Mouse (Mus musculus) embryo, embryonic 10.5 days (tissue): Measurements from ENCODE around the gene Cfap54.

Source experiments
- DNase-seq: peaks from one replicate; pipeline ENCODE4 v3.0.0-alpha.2; 2015; ENCODE audit warnings: low spot score

Cfap54 gene

DNA sequence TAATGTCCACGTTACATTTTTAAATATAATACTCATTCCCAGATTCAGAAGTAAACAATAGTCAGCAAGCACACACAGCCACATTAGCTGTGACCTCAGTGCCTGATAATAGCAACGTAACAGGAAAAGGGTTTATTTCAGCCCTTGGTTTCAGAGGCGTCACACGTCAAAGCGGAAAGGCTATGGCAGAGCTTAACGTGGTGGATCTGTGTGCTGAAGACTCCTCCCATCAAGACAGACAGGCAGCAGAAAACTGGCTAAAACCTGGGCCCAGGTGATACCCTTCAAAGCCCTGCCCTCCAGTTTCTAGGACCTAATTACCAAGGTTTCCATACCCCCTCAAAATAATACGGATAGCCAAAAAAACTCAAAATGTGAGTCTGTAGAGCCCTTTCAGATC lies 16.0 kb upstream of the Cfap54 start:
- no peak for DNase-seq

DNA sequence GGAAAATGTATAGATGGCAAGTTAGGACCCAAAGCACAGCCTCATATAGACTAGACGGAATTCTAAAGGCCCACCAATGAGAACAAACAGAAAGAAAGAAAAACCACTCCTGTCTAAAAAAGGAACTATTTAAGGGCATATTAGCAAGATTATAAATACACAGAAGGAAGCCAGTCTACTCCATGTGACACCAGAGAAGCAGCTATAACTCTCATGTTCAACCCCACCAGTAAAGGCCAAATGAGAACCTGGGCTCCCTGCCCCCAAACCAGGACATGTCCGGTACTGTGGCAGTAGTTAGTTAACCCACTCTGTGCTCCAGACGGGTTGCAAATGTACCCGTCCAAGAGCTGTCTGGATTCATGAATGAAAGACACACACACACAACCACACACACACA lies 14.4 kb upstream of the Cfap54 start:
- no peak for DNase-seq

DNA sequence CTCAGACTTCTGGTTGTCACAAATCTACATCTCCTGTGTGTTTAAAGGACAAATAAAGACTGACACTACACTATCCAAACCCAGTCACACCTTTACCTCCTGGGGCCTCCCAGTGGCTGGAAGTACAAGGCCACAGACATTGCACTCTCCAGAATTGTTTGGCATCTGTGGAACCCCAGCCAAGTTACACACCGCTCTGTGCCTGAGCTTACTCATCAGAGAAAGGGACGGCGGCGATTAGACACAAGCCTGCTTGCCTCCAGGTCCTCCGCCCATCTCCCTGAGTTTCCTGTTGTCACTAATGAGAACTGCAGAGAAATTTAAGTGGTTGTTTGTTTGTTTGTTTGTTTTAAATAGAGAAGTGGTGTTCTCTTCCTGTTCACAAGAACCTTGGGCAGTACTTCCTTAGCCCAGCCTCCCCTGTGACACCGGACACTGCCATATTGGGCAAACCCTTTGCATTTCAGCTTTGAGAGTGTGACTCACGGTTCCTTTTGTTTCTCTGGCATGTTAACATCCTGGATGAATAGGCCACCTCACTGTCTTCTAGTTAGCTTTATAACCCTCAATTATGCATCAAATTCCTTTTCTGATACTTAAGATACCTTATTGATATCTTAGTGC lies 13.7 kb upstream of the Cfap54 start:
- DNase-seq = no peak

DNA sequence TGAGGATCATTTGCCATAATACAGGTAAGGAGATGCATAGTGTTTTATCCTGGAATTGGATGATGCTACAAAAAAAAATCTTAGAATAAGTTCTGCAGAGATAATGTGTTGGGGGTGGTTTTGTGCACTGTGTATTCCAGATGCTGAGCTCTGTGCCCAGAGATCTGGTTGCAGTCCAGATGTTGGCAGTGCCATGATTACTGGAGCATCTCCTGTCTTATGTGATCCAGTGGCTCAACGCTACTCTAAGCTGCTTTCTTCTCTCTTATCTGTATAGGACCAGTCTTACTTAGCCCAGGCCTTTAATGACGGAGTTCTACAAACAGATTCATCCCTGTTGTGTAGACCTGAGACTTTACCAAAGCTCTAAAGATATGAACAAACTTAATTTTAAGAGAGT lies 10.5 kb upstream of the Cfap54 start:
- DNase-seq = no peak

DNA sequence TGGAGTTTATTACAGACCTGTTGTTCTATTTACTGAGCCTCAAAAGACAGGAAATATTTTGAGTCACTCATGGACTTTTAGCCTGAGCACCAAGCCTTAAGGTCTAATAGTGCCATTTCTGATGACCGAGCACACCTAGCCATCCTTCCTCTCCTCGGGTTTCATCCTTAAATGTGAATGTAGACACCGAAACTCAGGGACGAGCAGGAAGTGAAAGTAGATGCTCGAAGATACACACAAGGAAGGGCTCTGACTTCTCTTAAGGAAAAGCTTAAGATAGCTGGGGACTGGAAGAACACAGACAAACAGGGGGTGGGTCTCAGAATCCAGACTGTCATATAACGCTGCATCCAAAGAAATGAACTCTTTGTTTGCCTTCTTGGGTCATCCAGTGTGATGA lies 8.8 kb upstream of the Cfap54 start:
- no peak for DNase-seq

DNA sequence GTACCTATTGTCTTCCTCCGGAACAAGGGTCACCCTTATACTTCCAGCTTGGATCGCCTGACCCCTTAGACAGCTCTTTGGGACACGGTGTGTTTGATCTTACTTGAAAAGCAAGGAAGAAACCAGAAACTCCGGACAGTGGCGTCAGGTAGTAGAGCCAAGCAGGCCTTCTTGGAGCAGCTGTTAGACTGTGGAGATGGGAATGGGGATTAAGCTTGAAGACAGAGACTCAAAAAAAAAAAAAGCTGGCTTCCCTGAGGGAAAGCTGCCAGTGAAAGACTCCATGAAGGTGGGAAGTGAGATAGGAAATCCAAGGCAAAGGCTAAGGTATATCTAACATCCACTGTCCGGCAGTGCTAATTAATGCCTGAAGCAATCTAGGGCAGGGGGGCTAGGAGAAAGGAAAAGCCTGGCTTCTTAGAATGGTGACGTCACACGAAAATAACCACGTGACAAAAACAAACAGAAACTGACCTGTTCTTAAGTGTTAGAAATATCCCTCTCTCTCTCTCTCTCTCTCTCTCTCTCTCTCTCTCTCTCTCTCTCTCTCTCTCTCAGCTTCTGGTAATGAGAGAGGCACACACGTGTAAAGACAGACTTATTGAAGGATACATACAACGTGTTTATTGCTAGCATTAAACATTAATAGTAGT lies 7.1 kb upstream of the Cfap54 start:
- no peak for DNase-seq

DNA sequence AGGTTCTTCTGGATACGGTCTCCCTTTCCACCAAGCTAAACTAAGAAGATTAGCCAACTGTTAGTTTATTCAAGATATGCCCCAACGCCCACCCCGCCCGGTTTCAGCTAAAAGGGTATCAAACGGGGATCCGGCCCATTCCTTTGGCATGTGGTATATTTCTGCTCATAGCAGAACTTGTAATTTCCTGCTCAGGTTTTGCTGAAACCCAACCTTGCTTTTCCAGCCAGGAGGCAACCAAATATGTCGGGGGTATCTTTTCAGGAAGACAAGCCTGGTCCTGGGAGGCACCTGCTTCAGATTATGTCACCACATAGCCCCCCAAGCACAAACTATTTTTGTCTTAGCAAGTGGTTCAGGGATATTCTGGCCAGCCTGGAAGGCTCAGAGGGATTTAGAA lies 6.1 kb upstream of the Cfap54 start:
- no peak for DNase-seq

DNA sequence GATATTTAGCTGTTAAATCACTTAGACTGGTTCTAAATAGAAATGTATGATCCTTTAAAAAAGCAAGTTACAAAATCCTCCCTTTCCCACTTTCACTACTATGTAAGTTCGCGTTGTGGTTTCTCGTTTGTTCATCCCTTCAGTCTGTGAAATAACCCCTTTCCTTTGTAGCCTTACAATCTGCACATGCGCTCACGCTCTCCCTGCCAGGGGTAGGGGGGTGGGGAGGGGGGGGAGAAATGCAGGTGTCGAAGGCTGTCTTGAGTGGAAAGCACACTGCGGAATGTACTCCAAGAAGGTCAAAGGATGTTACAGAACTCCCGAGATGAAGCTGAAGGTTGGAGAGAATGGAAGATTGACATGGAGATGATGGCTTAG lies 2.5 kb upstream of the Cfap54 start:
- no peak for DNase-seq

DNA sequence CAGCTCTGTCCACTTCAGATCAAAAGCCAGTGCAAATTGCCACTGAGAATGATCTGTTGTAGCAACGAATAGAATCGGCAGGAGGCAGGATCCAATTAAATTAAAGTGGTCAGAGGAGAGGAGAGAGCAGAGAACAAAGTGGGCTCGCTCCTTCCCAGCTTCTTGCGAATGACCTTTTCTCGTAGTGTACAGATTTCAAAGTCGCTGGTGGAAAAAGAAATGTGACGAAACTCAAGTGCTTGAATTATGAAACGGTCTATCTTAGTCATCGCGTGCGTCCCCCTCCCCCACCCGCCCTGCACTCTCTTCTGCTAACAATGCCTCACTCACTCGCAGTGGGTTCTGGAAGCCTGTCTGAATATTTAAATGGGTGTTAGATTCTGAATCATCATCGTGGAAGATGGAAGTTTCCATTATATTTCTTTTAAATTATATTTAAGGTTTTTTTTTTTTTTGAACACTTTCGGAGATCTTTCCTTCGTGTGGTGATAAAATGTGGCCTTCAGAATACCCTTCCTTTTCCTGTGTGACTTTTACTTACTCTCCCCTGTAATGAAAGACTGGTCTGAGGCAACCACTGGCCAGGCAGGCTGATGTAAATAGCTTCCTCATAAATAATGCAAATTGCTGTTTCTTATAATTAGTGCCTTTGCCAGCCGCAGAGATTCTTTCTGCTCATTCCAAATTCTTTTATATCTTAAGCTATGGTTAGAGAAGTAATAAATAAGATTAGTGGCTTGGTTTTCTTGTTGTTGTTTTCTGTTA lies 2.0 kb upstream of the Cfap54 start:
- DNase-seq = peak; percentile 66

DNA sequence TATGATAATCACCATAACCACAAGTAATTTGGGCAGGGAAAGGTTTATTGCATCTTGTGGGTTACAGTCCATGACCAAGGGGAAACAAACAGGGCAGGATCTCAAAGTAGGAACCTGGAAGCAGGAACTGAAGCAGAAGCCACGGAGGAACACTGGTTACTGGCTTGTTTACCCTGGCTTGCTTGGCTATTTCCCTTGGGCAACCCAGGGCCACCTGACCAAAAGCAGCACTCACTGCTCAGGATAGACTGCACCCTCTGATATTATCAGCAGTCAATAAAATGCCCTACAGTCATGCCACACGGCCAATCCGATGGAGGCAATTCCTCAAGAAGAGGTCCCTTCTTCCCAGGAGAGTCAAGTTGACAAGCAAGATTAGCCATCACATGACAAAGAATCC lies 1.9 kb downstream of the Cfap54 start:
- DNase-seq = no peak

DNA sequence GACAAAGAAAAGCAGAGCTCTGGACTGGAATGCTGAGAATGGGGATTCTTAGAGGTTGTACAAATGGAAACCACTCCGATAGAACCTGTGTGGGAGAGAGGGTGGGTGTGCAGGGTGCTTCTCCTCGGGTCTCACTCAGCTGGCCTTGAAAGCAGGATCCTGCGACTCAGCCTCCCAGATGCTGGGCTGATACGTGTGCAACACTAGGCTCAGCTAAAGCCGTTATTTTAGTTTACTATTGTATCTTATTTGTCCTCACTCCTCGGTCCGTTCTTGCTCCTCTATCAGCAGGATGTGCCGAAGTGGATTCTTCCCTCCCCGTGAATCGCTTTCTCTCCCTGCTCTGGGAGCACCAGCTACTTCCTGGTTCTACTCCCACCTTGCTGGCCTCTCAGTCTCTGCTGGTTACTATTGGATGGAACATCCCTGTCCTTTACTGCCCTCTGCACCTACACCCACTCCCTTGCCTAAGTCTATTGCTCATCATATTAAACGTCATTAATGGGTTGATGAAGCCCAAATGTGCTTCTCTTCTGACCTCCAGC lies 3.4 kb downstream of the Cfap54 start:
- no peak for DNase-seq

DNA sequence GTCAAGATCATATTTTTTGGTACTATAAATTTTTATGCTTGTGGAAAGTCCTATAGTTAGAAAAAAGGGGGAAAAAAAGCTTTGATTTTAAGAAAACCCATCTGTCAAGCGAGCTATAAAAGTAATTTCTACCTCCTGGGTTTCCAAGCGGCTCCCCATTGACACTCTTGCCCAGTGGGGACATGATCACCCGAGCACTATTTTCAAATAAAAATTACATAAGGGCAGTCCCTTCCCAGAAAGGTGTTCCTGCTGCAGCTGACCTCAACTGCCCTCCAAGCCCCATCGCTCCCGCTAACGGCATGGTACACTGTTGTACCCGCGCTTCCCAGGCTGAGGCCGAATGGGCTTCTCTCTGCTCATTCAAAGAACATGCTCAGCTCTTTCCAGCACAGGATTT lies 5.0 kb downstream of the Cfap54 start:
- no peak for DNase-seq

DNA sequence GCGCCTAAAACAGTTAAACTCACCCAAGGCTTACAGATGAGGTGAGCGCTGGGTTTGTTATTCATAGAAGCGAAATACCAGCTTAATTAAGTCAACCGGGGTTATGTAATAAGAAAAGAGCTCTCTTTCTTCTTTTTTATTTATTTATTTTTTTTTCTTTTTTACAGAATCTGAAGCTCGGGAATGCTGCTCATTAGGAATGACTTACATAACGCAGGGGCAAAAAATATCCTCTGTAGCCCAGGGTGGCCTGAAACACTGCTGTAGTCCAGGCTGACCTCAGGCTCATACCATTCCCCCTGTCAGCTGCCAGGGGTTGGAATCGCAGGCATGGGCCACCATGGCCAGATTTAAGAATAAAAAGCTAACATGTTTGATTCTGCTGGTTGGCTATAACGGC lies 5.6 kb downstream of the Cfap54 start:
- no peak for DNase-seq

DNA sequence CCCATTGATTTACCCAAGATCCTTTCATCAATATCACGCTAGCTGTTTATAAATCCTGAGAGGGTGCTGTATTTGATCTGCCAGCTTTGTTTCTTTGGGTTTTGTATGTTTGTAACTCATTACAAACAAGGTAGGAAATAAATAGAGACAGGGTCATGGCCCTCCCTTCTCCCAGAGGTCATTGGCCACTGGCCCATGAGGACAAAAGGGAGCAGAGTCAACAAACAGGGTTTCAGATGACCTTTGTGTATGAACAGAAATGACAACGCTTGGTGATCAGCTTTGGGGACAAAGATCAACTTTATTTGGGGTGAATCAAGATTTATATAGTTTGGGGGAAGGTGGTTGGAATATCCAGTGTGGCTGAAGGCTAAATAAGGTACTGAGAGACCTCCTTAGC lies 8.6 kb downstream of the Cfap54 start:
- DNase-seq = no peak

DNA sequence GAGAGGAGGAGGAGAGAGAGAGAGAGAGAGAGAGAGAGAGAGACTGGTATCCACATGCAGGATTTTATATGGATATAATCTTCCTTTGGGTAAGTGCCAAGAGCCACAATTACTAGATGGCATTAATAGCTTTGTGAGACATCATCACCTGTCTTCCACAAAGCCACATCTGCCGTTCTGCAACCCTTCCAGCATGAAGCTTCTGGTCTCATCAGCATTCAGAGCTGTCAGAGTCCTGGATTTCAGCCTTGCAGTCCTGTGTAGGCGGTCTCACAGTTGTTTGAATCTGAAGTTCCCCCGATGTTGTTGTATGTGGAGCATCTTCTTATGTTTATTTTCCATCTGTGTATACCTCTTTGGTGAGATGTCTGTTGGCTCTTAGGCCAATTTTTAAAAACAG lies 9.7 kb downstream of the Cfap54 start:
- no peak for DNase-seq

DNA sequence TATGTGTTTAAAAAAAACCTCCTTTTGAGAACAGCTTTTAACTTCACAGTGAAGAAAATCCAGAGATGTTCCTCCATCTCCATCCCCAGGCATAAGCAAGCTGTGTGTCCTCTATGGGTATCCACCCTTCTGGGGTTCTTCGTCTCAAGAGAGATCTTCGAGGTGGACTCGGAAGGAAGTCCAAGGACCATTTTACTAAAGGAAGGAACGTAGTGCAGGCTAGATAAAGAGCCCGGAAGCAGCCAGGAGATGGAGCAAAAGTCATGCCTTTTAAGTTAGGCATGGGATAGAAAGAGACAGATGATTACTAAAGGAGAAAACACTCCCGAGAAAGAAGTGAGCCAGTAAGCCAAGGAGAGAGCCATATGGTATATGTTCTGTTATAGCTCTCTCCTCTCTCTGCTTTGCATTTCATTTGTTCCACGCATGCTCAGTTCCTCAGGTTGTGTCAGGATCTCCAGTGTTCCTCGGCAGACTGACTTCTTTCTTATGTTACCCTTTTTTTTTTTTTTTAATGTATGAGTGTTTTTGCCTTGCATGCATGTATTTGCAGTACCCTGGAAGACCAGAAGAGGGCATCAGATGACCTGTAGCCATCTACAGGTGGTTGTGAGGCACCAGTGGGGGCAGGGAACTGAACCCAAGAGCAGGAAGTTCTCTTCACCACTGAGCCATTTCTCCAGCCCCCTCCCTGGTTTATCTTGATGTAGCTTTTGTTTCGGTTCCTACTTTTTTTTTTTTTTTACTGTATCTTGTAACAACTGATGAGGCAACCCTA lies 11.1 kb downstream of the Cfap54 start:
- DNase-seq = peak; percentile 67

DNA sequence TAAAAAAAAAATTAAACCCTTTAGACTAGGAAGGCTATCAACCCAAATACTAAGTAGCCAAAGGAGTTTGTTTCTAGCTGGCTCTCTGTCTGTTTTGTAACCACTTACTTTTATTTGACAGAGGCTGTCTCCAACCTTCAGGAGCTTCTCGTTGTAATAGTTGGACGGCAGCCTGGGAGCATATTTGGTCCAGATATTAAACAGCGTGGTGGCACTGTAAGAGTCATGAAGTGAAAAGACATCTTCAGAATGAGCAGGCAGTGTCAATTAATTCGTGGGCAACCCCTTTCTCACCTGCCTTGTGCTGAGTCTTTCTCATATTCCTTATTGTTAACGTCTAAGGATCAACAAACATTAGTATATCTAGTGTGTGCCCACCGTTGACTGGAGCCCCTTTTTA lies 11.7 kb downstream of the Cfap54 start:
- no peak for DNase-seq

DNA sequence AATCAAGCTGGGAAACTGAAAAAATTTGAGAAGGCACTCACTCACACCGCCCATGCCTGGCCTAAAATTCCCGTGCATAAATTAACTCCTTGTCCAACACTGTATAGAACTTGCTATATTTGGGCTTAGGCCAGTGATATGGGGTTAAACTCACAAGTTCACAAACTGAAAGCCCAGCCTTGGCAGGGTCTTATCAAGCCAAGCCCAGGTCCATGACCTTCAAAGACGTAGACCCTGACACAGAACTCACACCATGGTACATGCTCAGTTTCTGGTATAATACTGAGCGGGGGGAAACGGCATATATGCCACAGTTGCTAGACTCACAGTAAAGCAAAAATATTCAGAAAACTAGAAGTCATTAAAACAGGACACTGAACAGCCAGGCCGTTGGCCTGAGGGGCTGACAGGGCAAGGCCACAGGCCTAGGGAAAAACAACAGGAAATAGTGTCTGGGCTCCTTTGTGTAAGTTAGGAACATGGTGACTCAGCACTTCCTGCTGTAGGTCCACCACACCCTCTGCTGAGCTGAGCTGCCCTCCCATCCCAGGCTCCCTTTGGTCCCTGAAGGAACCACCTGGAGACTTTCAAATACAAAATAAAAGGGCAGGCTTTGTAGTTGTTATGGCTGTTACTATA lies 12.3 kb downstream of the Cfap54 start:
- DNase-seq = peak; percentile 31

DNA sequence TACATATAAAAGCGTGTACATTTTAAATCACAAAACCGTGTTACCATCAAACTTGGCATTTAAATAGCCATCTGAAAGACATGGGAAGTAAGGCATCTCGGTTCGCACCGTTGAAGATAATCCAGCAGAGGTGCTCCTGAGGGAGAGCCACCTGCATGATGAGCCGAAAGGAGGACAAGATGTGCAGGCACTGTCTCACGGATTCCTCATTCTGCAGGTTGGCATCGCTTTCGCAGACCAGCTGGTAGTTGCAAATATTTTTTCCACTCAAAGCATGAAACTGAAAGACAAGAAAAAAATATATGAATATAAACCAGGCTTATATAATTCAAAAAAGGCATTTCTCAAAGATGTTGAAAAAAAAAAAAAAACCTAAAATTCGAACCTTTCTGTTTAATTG lies 16.4 kb downstream of the Cfap54 start:
- no peak for DNase-seq

DNA sequence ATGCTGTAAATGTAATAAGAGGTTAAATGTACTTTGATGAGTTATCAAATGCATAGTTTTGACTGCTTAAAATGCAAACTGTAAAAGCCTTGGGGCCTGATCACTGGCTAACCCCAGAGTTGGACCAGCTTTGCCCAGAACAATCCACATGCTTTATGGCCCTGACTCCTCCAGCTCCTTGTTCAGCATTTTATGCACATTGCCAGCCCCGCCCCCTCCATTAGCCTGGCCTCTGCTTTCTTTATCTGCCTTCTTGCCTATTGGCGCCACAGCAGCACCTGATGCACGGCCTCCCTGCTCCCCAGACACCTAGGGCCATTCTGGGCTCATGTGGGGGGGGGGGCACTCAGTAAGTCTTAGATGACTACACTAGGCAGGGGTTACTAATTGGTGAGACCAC lies 17.8 kb downstream of the Cfap54 start:
- peak; percentile 30 for DNase-seq

DNA sequence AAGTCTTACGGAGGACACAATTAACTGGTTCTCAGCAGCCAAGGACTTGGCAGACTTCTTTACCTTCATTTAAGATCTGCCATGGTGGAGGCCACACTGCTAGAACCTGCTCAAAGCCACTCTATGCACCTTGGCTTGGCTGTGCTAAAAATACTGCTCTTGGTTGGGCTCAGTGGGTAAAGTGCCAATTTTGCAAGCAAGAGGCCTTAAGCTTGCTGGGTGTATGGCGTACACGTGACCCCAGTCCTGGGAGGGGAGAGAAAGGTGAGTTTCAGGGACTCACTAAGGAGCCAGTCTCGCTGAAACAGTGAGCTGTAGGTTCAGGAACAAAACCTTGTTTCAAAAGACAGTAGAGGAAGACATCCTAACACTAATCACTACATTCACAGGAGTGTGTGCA lies 19.0 kb downstream of the Cfap54 start:
- DNase-seq = no peak

DNA sequence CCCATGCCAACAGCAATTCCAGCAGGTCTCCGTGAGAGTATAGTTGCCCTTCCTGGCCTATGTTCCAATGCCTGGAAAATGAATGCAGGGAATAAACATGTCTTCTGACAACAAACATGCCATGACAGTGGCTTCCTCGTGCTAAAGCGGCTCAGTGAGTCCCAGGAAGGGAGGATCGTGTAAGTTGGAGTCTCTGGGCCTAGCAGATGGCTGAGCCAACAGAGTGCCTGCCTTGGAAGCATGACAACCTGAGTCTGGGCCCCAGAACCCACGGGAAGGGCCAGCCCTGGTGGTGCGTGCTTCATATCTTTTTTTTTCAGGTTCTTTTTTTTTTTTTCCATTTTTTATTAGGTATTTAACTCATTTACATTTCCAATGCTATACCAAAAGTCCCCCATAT lies 27.6 kb downstream of the Cfap54 start:
- DNase-seq = no peak
